Mouse (Mus musculus): Measurements from ENCODE around the gene Lag3.
"Not testable (repeated sequence)": the region's sequence is repeated elsewhere in the genome, so short reads cannot be mapped to it uniquely, and the experiment has no call there.

Lag3 gene

GRCm38 (mm10) chr6:124900056-124900800 lies 11.3 kb downstream of the Lag3 start:
- DNase-seq = peak; percentile 64

DNA sequence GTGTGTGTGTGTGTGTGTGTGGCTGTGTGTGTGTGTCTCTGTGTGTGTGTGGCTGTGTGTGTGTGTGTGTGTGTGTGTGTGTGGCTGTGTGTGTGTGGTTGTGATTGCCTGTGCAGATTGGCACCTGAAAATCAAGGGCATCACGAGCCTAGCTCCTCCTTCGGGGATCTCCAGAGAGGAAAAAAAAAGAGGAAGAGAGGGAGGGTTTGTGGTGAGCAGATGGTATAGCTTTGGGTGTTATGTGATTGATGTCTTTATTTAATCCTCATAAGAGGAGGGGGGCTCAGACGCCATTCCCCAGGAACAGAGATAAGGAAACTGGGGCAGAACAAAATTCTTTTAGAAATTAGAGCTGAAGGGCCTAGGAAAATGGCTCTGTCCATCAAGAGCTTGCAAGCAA lies 13.1 kb downstream of the Lag3 start:
- DNase-seq = peak; percentile 71

DNA sequence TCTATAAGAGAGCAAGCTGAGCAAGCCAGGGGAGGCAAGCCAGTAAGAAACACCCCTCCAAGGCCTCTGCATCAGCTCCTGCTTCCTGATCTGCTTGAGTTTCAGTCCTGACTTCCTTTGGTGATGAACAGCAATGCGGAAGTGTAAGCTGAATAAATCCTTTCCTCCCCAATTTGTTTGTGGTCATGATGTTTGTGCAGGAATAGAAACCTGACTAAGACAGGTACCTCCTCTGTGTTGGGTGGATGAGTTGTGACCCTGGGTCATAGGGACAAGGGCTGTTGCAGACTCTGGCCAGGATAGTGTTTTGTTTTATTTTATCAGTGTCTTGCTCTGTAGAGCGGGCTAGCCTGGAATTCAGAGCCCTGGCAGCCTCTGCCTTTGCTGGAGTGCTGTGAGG lies 17.4 kb downstream of the Lag3 start:
- not testable (repeated sequence) for DNase-seq

GRCm38 (mm10) chr6:124890997-124891396 lies 20.5 kb downstream of the Lag3 start:
- DNase-seq = no peak

GRCm38 (mm10) chr6:124888555-124889125 lies 22.9 kb downstream of the Lag3 start:
- no peak for DNase-seq

GRCm38 (mm10) chr6:124887986-124888385 lies 23.5 kb downstream of the Lag3 start, which contains the start of gene Cd4:
Gene Cd4 (minus strand): TSS chr6:124888221.
- no peak for DNase-seq

GRCm38 (mm10) chr6:124885956-124886381 lies 25.5 kb downstream of the Lag3 start:
- DNase-seq = no peak

GRCm38 (mm10) chr6:124884714-124885500 lies 26.6 kb downstream of the Lag3 start:
- DNase-seq = no peak

DNA sequence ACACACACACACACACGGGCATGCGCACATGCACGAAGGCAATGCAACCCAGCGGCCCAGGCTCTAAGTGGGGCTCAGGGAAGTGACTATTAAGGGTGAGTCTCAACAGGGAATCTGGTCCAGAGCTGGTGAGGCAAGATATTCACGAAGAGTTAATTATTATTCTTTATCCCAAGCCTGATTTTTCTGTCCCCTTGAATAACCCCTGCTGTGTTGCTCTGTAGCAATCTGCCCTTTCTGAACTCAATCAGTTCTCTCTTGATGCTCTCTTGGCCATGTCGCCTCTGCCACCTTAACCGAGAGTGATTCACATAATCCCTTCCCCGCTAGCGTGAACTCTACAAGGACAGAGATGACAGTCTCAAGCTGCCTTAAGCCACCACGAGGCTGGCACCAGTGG lies 28.2 kb downstream of the Lag3 start:
- no peak for DNase-seq

DNA sequence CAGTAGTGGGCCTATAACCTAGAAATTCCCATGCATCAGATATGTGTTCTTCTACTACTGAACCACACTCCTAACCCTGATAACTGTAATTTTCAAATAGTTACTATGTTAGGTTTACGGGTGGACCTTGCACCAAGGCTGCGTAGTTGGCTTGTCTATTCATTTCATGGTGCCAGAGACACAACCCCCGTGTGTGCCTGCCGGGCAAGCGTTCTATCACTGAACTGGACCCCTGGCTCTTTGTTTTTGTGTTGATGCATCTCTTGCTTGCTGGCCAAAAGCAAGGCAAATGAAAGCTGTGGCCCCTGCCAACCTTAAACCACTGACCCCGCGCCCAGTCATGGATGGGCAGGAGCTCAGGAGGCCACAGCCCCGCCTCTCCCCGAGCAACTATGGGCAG lies 29.7 kb downstream of the Lag3 start:
- no peak for DNase-seq

DNA sequence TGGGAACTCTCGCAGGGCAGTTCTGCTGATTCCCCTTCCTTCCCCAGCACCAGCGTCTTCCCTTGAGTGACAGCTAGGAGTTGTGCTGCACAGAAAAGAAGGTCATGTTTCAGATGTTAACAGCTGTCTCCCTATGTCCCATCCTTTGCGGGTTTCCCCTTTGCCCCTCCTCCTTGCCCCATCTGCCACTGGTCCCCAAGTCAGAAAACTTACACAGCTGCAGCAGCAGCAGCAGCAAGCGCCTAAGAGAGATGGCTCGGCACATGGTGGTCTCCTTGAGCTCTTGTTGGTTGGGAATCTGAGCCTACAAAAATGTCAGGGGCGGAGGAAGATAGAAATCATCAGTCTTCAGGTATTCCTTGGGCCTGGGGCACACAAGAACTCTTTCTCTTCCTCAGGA lies 32.1 kb downstream of the Lag3 start:
- DNase-seq = no peak

- DNase-seq = no peak
These were observed 37.2 kb downstream of the Lag3 start for GRCm38 (mm10) chr6:124874348-124874747.

GRCm38 (mm10) chr6:124866560-124866959 lies 44.9 kb downstream of the Lag3 start:
- DNase-seq = peak; percentile 65

DNA sequence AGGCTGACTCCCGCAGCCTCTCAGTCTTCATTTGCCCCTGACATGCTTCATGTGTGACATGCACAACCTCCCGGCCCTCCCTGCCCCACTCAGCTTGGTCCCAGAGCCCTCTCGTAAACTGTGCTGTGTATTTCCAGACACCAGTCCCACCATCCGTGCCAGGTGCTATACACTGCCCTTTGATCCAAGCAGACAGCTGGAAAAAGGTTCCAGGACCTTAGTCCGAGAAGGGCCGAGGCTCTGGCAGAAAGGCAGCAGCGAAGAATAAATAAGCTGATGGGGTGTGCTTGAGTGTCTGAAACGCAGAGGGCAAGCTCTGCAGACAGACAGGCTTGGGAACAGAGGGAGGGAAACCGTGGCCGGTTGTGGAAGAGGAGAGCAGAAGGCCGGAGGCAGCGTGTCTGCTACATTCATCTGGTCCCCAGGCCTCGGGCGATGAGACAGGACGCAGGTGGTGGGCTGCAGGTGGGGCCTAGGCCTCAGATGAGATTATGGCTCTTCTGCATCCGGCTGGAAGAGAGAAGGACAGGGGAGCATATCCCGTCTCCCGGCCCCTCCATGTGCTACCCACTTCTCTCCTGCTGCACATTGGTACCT lies 45.6 kb downstream of the Lag3 start:
- DNase-seq = no peak

GRCm38 (mm10) chr6:124863658-124864298 lies 47.7 kb downstream of the Lag3 start, which contains the start of gene Gpr162:
Gene Gpr162 (minus strand): TSS chr6:124863983.
- DNase-seq = peak; percentile 90

- DNase-seq = no peak
These were observed 48.3 kb downstream of the Lag3 start for GRCm38 (mm10) chr6:124863125-124863657.

- DNase-seq = no peak
These were observed 48.9 kb downstream of the Lag3 start for GRCm38 (mm10) chr6:124862406-124863124.

DNA sequence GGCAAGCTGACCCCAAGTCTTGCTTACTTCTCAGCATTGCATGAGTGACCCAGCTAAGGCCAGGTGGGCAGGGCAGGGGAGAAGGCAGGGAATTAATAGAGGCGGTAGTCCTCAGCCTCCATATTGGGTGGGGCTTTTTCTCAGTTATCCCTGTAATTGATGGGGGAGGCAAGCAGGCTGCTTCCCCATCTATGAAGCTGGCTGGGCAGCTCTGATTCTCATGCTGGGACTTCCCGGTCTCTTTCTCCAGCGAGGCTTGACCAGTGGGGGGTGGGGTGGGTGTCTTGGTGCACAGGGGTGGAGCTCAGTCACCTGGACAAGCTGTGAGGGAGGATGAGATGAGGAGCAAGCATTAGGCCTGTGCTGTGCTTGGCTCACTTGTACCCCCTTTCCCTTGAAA lies 49.7 kb downstream of the Lag3 start:
- no peak for DNase-seq

DNA sequence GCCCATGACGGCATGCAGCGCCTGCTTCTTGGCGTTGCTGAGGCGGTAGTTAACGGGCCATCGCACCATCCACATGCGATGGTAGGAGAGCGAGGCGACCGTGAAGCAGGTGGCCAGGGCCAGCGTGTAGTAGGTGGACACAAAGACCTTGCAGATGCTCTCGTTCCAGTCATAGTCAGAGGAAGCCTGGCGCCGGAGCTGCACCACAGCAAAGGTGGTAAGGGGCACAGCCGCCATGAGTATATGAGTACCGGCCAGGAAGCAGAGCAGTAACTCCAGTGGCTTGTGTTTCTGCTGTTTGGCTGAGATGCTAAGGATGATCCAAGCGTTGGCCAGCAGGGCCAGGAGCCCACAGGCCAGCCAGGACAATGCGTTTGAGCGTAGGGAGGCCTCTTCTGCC lies 50.2 kb downstream of the Lag3 start:
- DNase-seq = no peak

DNA sequence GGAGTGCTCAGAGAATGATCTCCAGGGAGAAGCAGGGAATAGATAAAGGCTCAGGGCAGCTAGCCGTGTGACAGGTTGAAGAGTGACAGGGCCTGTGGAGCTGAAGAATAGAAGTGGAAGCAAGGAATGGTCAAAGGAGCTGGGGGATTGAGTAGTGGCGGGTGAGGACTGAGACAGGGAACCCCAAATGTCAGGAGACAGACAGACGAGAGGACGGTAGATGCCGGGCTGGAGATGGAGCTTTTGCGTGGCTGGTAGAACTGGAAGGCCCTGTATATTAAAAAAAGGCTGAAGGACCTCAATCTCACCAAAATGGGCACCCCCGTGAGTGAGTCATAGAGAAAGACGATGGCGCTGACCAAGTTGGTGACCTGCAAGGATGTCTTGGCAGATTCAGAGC lies 51.0 kb downstream of the Lag3 start:
- DNase-seq = no peak

DNA sequence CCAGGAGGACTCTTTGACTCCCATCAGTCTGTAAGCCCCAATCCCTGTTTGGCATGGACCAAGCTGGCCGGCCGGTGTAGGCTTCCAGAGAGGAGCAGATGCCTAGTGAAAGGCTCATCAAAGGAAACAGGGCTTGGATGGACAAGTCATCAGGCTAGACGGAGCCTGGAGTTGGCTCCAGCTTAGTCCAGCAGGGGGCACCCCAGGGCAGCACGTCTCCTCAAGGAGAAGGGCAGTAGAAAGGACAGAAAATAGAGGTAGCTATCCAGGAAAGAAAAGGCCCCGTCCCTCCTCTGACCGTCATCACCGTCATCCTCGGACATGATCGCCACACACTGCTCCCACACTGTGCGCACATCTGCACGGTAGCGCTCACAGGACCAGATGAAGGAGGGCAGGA lies 51.8 kb downstream of the Lag3 start:
- peak; percentile 89 for DNase-seq
